Mouse (Mus musculus): ENCODE measurements around the gene Rrp36.

Rrp36 gene

DNA sequence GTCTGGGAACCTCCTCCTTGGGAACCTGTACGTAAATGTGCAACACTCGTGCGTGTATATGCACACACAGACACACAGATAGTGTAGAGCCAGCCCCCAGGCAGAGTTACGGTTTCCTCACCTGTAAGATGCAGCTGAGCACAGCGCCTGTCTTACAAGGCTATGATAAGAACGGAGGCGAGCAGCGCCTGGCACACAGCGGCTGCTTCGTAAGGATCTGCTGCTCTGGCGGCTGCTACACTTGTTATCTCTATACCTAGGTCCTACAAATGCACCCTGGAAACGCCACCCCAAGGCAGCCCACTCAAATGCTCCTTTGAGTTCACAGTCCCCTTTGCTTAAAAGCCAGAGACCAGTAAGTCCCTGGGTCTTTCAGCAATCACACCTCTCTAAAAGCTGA is 16.5 kb upstream of the Rrp36 start:
- in situ Hi-C loops (cut with MboI; ENCODE audit: low sequenced_read_pairs) = no loop called here

DNA sequence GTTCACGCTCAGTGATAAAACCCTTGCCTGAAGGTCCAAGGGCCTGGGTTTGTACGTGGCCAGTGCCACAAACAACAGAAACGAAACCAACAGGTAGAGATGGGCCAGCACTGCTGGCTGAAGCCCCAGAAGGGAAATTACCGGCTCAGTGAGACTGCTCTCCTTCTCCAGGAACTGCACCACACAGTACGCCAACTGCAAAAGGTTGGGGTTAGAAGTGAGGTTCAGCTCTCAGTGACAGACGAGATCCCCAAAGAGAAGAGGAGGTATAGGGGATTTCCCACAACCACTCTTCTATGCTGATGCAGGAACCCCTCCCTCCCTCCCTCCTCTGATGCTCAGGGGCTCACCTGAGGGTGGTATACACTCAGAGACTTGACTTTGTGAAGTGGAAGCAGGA is 11.8 kb upstream of the Rrp36 start:
- in situ Hi-C loops (cut with MboI; ENCODE audit: low sequenced_read_pairs) = no loop called here

- in situ Hi-C loops (cut with MboI; ENCODE audit: low sequenced_read_pairs) = no loop called here
Observed at GRCm38 (mm10) chr17:46682654-46683389, 8.7 kb upstream of the Rrp36 start.

- in situ Hi-C loops (cut with MboI; ENCODE audit: low sequenced_read_pairs) = no loop called here
Observed at GRCm38 (mm10) chr17:46681466-46682118, 7.4 kb upstream of the Rrp36 start.

DNA sequence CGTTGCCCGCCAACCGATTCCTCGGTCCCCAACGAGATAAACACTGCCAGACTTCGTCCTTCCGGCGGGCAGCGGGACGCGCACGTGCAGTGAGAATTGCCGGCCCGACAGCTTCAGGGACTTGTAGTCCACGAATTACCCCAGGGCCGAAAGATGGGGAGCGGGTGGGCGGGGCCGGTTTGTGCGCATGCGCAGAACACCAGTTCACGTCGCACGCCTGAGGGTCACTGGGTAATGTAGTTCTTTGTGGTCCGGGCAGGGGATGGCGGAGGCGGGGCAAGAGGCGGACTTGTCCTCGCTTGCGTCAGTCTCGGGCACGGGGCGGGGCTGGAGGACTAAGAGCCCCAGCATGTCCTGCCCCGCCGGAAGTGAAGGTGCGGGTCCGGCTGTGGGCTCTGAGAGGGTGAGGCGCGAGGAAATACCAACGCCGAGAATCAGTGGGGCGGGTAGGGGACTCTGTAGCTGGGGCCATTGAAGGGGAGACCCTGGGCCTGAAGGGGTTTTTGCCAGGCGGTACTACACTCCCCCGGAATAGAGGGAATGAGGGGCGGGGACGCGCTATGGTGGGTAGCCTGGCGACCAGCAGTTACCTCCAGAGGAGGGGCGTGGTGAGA is 6.7 kb upstream of the Rrp36 start, which contains the start of gene Klhdc3:
Klhdc3 (minus strand) TSS at position 155 of the 614 bp plus-strand sequence.
- in situ Hi-C loops (cut with MboI; ENCODE audit: low sequenced_read_pairs) = no loop called here

DNA sequence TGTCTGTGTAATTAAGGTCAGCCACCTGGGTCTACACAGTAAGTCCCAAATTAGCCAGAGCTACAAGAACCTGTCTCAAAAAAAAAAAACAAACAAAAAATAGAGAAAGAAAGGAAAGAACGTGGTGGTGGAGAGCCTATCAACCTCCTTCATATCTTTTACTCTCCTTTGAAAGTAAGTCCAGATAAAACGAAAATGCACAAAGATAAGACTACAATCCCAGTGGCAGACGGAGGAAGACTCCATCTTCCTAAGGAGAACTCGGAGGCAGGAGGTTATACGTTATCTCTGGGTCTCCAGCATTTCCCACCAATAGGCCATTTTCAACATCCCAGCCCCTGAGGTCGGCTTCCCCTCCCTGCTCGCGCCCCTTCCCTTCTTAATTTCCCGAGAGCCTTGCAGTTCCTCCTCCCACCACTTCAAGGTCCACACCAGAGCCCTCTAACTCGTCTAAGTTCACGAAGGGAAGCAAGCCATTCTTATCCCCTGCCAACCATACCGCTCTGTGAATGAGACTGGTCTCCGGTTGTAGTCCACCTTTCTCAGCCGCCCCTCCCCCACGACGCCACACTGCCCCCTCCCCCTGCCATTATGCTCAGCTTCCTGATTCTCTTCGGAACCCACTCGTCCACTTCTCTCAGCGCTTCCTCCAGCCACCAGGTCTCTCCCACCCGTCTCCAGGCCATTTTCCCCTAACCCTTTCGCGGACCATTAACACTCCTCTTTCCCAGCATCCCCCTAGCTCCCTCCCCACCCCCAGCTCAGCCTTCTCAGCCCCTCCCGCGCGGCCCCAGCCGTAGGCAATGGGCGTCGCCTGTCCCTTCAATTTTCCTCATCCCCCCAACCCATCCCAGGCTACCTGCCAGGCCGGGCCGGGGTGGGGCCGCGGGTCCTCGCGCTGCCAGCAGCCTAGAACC is 5.9 kb upstream of the Rrp36 start:
- in situ Hi-C loops (cut with MboI; ENCODE audit: low sequenced_read_pairs) = no loop called here

GRCm38 (mm10) chr17:46678911-46679310 is 4.8 kb upstream of the Rrp36 start:
- in situ Hi-C loops (cut with MboI; ENCODE audit: low sequenced_read_pairs) = no loop called here

DNA sequence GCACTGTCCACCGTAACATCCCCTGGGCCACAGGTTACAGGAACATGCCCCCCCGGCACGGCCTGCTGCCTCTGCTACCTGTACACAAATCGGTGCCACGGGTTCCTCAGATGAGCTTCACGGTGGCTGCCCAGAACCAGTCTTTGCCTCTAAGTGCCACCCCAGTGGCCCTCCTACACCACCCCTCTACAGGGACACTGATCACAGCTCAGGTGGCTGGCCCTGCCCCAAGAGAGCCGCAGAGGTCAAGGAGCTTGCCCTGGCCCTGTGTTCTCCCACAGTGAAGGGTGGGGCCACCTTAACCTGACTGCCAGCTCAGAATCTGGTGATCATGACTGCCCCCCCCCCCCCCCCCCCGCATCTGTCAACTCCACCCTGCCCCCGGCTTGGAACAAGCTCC is 4.3 kb upstream of the Rrp36 start, which contains the start of gene Mea1:
Mea1 (plus strand) TSS at position 378 of the 400 bp plus-strand sequence.
- in situ Hi-C loops (cut with MboI; ENCODE audit: low sequenced_read_pairs) = no loop called here

GRCm38 (mm10) chr17:46674530-46675283 is 555 bp upstream of the Rrp36 start:
- in situ Hi-C loops (cut with MboI; ENCODE audit: low sequenced_read_pairs) = no loop called here

DNA sequence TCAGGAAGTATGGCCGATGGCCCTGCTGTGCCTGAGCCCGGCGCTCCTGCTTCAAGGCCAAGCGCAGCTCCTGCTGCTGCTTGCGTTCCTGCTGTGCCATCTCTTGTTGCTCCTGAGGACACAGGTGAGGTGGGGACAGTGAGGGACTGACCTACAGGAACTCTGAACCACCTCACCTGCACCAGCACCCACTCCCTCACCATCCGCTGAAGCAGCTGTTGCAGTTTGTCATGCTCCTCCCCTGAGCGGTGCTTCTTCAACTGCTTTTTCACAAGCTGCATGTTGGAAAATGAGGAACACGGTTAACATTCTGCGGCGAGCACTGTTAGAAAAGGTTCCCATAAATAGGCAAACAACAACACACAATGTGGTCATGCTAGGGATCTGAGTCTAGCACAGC is 4.2 kb downstream of the Rrp36 start:
- in situ Hi-C loops (cut with MboI; ENCODE audit: low sequenced_read_pairs) = no loop called here

- in situ Hi-C loops (cut with MboI; ENCODE audit: low sequenced_read_pairs) = no loop called here
Observed at GRCm38 (mm10) chr17:46667712-46668111, 6.4 kb downstream of the Rrp36 start.

- in situ Hi-C loops (cut with MboI; ENCODE audit: low sequenced_read_pairs) = no loop called here
Observed at GRCm38 (mm10) chr17:46662730-46663129, 11.4 kb downstream of the Rrp36 start.

DNA sequence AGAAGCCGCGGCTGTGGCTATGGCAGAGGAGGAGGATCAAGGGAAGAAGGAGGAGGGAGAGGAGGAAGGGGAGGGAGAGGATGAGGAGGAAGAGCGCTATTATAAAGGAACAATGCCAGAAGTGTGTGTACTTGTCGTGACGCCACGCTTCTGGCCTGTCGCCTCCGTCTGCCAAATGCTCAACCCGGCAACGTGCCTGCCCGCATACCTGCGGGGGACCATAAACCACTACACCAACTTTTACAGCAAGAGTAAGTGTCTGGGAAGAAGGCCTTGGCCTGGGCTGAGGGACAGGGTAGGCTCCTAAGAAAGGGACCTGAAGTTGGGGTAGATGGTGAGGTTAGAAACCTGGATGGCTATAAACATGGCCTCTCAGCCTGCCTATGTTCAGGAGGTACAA is 12.2 kb downstream of the Rrp36 start:
- in situ Hi-C loops (cut with MboI; ENCODE audit: low sequenced_read_pairs) = no loop called here

DNA sequence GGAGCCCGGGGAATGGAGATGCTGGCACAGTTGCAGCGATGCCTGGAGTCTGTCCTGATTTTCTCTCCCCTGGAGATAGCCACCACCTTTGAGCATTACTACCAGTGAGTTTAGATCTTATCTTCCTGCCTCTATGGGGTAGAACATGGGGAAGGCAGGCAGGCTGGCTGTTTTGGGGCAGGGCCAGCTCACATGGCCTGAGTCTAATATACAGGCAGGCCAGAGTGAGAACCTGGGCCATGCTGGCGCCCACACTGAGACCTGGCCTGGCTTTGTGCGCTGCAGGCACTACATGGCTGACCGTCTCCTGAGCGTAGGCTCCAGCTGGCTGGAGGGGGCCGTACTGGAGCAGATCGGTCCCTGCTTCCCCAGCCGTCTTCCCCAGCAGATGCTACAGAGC is 12.8 kb downstream of the Rrp36 start:
- in situ Hi-C loops (cut with MboI; ENCODE audit: low sequenced_read_pairs) = no loop called here

DNA sequence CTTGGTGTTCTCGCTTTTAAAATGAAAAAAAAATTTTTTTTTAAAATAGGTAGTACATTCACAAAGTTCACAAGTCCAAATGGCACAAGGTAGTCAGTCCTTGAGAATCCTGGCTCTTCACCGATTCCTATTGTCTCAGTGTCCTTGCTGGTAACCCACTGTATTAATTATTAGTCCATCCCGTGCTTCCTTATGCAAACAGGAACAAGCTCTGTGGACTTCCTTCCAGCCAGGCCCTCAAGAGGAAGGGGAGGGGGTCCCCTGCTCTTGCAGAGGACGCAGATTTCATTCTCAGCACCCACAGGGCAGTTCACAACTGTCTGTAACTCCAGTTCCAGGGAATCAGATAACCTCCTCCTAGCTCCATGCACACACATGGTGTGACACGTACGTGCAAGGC is 18.1 kb downstream of the Rrp36 start:
- in situ Hi-C loops (cut with MboI; ENCODE audit: low sequenced_read_pairs) = no loop called here

- in situ Hi-C loops (cut with MboI; ENCODE audit: low sequenced_read_pairs) = no loop called here
Observed at GRCm38 (mm10) chr17:46651755-46652547, 22.2 kb downstream of the Rrp36 start.

DNA sequence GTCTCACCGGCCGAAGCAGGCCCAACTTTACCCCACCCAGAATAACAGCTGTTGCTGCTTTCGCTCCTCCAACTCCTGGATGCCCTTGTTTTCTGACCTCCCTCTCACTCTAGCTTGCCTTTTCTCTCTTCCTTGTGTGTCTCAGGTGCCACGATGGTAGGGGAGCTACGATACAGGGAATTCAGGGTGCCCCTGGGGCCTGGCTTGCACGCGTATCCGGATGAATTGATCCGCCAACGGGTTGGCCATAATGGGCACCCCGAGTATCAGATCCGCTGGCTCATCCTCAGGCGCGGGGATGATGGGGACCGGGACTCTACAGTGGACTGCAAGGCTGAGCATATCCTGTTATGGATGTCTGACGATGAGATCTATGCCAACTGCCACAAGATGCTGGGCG is 22.9 kb downstream of the Rrp36 start:
- in situ Hi-C loops (cut with MboI; ENCODE audit: low sequenced_read_pairs) = no loop called here

DNA sequence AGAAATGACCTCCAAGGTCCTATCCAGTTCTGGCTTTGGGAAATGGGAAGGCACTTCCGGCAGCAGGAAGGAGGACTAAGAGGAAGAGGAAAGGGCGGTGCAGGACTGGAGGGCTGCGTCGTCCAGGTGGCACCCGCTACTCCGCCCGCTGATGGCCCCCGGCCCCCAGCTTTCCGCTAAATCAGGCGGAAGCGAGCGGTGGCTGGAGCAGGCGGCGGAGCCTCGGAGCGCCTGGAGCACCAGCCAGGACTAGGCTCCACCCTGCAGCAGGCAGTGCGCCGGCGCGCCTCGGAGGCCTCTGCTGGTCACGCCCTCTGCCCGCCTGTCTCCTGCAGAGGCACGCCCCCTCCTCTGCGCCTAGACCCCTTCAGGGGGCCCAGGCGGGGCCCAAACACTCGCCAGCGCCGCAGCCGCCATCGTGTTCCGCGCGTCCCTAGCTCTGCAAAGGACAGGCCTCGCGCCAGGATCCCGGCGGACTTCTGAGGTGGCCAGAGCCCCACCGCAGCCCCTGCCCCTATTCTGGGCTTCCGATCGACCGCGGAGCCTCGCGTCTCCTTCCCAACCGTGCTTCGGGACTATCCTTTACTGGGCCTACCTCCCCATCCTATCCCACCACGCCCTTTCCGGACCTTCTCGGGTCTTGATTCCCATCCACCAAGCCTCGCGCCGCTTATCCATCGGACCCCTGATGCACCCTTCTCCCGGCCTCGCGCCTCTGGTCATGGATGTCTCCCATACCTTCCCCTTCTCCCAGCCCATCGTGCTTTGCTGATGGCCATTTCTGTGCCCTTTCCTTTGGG is 23.7 kb downstream of the Rrp36 start, which contains the start of gene Cul7:
Cul7 (plus strand) TSS at position 106 of the 800 bp plus-strand sequence.
- in situ Hi-C loops (cut with MboI; ENCODE audit: low sequenced_read_pairs) = no loop called here

GRCm38 (mm10) chr17:46649811-46650210 is 24.3 kb downstream of the Rrp36 start:
- in situ Hi-C loops (cut with MboI; ENCODE audit: low sequenced_read_pairs) = no loop called here

All from CH12F3 (cell line).